Mouse (Mus musculus): ENCODE data around the gene Slc13a1. TPM values are rescaled to one million over a fixed set of nuclear protein-coding genes. Genes with fewer than 3 reads are reported as not detected.

The Slc13a1 gene
- total and polyA plus RNA-seq, 3 experiments, result 0.10 to 0.14 TPM; not detected in 1

GRCm38 (mm10) chr6:24076089-24076488, 91.8 kb downstream of the Slc13a1 start:
- no peak for DNase-seq

DNA sequence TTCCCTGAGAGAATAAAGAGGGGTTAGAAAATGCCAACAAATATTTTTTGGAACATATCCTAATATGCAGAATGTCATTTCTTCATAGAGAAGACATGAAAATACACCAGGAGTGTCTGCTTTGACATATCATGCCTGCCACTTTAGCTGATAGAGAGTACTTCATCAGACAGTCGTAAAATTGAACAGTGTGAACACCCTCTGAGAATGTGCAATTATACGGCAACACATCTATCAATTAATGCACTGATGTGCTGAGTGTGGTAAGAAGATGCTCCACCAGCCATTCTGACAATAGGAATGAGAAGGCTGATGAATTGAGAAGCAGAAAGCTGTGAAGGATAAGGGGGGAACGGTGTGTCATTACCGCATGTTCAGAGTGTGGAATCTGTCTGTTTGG, 95.1 kb downstream of the Slc13a1 start:
- DNase-seq, result no peak

DNA sequence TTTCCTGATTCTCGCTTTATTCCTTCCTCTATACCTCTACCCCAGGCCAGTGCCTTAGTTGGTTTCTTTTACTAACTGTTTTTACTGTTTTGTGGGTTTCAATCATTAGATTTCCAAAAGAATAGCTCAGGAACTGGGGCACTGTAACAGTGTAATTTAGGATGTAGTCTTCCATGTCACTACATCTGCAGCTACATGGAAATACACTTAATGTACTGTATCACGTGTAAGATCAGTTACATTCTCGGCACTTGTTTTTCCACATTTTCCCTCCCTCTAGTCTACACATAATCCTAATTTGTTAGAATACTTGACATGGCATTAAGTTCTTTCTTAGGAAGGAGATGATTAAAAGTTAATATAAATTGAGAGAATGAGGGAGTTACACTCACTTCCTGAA, 108.1 kb downstream of the Slc13a1 start:
- DNase-seq, result no peak

DNA sequence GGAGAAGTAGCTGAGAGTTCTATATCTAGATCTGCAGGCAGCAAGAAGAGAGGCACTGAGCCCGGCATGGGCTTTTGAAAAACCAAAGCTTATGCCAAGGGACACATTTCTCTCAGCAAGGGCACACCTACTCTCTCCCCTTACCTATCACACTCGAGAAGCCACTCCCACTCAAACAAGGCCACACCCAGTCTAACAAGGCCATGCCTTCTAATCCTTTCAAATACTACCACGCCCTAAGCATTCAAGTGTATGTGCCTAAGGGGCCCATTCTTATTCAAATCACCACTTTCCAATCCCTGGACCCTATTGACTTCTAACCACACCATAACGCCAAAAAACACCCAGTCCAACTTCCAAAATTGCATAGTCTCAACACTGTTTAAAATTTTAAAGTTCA, 112.8 kb downstream of the Slc13a1 start:
- no peak for DNase-seq

DNA sequence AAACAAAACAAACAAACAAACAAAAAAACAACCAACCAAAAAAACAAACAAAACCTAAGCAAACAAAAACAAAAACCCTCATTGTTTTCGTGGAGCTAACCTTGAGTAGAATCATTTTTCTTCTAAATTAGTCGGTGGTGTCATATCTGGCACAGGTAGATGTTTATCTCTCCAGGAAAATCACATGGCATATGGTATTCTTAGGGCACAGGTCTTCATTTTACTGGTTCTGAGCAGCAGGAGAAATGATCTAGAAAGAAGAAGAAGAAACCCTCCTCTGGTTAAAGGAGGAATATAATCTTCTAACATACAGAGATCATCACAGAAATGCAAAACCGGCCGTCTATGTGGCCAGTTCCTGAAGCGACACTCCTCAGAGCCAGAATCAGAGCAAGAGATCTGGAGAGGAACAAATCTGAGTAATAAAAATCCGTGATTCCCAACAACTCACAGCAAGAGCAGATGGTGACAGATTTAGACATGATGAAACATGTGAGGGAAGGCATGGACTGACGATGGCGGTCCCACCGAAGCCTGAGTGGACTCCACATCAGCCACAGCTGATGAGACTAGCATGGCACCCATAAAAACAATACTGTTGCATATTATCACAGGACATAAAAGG, 113.7 kb downstream of the Slc13a1 start:
- no peak for DNase-seq

- DNase-seq, result peak; percentile 37
Observed at GRCm38 (mm10) chr6:24047014-24047770, 120.7 kb downstream of the Slc13a1 start.

DNA sequence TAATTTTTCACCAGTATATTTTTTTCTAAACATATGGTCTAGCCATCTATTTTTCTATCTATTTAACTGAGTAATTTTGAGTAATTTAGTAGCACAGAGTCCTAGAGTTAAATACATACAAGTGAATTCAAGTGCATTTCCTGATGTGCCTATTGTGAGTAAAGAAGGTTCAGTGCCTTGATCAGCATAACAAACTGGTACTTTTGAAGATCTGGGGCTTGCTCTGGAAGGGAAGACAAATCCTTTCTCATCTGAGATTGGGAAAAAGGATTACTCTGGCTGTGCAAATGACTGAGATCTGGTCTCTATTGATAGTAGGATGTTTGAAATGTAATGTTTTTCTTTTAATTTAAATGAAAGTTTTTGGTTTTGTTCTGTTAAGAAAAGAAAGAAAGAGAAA, 124.4 kb downstream of the Slc13a1 start:
- DNase-seq, result no peak

Small RNA genes lying within 50 kb of the gene (microRNA-seq; reads per million reads assigned to microRNA genes)
- 0 reads per million in 2 experiments for gene Gm26386

Other genes starting within 250 kb of the Slc13a1 start
- gene Tas2r118, start 198.0 kb downstream of the Slc13a1 start, total RNA-seq (2021), result not detected
- gene Tas2r118, start 198.0 kb downstream of the Slc13a1 start, polyA plus RNA-seq (2012; rRNA removed), result not detected in 2 replicates

All from adrenal gland, adult 2 months (tissue).